Mouse (Mus musculus) testis, postnatal 10 days (tissue): Measurements from ENCODE around the gene Morc1.

Source experiments
- DNase-seq: peaks from one replicate; pipeline ENCODE4 v3.0.0; 2021; ENCODE audit warnings: low spot score

The Morc1 gene

DNA sequence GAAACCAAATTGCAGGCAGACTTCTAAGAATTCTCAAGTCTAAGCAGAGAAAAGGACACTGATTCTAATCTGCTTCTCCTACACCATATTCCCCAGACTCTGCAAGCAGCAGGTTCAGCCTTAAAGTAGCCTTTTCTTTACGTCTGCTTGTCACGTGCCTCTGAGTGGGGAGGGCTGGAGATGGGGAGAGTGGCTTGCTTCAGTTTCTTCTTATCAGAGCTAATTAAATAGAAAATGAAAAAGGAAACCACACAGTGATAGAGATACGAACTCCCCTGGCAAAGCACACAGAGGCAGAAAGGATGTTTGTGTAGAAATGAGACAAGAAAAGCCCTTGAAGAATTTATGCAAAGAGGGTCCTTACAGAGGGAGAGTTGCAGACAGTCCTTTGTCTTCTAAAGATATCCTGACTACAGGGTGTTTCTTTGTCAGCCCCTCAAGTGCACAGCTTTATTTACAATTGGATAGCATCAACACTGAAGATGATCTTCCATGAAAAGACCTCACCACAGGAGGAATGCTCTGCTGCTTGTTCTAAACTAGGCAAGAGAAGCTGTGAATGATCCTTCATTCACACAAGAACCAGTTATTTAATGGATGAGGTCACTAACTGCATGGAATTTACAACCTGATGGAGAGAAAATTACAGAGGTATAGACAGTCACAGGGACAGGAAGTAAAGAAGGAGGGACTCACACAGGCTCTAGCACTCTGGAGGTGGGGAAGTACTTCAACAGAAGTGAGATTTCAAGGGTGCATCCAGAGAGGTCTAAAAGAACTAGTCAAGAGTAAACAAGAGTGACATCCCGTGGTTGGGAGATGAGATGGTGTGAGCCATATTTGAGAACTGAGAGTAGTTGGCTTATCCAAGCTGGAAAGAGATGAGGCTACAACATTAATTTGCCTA lies 44.1 kb downstream of the Morc1 start:
- DNase-seq = no peak

DNA sequence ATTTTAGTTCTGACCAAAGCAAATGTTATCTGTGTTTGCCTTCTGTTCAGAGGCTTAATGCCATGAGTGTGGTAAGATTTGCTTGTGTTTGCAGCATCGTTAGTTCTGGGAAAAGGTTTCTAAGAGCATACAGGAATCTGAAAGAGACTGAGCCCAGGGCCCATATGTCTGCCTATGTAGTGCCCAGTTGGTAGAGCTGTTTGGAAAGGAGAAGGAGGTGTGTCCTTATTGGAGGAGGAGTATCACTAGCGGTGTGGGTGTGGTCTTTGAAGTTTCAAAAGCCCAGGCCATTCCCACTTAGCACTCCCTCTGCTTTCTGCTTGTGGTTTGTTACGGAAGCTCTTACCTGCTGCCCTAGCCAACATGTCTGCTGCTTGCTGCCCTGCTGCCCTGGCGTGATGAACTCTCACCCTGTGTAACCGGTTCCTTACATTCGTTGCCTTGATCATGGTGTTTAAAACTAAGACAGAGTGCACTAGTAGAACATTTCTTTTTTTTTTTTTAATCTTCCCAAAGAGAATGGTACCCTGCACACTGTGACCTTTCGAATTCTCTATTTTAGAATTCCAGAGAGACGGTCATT lies 48.3 kb downstream of the Morc1 start:
- DNase-seq = no peak

GRCm38 (mm10) chr16:48516776-48517499 lies 85.9 kb downstream of the Morc1 start:
- DNase-seq = no peak

- no peak for DNase-seq
These were observed 88.5 kb downstream of the Morc1 start for GRCm38 (mm10) chr16:48519569-48519968.

DNA sequence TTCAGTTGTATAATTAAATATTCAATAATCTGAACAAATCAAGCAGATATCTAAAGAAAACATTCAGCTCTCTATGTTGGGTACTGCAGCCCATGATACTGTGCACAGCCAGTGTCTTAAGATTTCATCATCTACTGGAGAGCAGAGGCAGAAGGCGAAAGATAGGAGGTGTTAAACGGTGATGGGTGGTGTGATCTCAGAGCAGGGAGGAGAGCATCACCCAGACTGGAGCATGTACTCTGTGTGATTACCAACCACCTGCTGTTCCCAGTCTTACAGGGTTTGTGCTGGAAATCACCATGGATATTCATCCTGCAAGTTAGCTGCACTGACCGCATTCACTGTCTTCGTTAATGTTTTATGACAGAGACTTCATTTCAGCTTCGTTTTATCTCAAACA lies 106.1 kb downstream of the Morc1 start:
- no peak for DNase-seq

DNA sequence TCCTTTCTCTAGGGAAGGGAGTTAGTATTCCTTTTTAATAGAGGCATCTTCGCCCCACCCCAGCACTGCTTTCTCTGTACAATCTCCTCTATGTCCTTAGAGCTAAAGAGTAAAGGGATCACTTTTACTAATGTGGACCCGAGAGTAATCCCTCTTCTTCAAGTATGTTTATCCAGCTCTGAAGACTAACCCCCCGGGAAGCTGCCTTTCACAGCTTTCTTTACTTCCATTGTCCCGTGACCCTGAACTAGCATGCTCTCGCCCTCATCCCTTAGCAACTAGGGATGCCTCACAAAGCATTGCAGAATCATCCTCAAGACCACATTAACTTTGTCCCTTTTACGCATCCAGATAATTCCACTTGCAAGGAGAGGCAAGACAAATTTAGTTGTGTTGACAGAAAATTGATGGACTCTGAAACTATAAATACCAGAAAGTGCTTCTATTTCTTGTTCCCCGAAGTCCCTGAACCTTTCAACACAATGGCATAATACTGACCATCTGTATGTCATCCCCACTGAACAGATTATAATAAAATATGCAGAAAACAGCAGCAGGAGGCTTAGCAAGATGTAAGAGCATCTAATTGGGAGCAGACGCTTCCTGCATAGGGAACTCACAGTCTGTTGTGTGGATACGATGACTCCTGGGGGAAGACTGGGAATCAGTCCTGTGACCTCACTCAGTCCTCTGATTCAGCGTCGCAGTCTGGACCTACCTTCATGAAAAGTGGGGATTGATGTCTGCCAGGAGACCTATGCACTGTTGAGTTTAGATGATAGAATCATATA lies 131.4 kb downstream of the Morc1 start:
- DNase-seq = no peak

- peak; percentile 84 for DNase-seq
These were observed 139.3 kb downstream of the Morc1 start for GRCm38 (mm10) chr16:48570354-48570753.

DNA sequence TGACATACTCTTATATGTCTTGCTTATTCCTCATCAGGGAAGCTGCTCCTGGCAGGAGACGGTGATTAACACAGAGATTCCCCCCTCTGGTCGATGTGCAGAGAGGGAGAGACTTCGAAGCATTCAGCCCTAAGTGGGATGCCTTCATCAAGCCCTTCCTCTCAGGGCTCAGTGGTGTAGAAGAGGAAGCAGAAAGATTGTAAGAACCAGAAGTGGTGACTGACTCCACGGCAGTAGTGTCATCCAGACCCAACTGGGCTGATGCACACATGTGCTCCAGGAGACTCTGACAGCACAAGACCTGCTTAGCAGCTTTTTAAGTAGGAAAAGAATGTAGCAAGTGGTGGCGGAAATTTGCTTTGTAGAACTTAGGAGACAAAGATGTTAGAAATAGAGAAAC lies 143.0 kb downstream of the Morc1 start:
- no peak for DNase-seq

- DNase-seq = no peak
These were observed 143.5 kb downstream of the Morc1 start for GRCm38 (mm10) chr16:48574499-48574898.

DNA sequence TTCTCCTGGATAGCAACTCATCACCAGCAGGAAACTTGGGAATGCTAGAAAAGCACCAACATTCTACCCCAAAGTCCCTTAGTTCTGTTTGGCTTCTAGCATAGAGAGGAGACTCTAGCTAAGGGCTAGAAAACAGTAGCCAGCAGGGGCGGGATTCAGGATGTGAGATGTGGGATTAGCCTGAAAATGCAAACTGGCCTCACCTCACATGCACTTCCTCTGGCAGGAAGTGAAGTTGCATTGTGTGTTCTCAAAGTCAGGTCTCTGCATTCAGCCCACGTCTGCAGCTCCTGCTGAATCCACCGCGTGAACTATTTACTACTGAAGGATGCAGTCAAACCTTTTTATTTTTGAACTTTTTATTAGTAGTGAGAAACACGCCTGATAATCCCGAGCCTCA lies 154.3 kb downstream of the Morc1 start:
- no peak for DNase-seq

GRCm38 (mm10) chr16:48594457-48594856 lies 163.4 kb downstream of the Morc1 start:
- DNase-seq = no peak

- no peak for DNase-seq
These were observed 164.2 kb downstream of the Morc1 start for GRCm38 (mm10) chr16:48595216-48595615.

GRCm38 (mm10) chr16:48603735-48604211 lies 172.7 kb downstream of the Morc1 start:
- no peak for DNase-seq

DNA sequence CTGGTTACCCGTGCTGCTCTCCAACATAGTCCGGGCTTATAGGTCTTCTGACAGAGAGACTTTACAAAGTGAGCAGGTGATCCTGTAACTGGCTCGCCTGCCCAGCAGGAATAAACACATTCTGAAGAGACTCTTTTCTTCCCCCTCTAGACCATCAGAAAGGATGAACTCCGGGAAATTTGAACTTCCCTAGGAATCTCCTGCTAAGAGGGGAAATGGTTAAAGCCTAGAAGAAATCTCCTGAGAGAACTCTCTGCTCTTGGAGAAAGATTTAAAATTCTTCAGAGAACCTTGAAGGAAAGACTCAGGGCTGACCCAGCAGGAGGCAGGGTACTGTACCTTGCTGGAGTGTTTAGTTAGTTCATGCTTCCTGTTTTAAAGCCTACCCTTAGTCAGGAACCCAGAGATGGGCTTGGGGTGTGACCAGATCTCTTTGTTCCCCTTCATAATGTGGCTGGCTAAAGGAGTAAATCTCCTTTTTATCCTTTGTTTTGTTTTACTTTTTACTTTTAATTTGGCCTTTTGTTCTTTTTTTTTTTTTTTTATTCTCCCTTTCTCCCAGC lies 175.5 kb downstream of the Morc1 start:
- DNase-seq = no peak

GRCm38 (mm10) chr16:48608224-48608623 lies 177.2 kb downstream of the Morc1 start:
- no peak for DNase-seq

- DNase-seq = no peak
These were observed 179.8 kb downstream of the Morc1 start for GRCm38 (mm10) chr16:48610866-48611265.

DNA sequence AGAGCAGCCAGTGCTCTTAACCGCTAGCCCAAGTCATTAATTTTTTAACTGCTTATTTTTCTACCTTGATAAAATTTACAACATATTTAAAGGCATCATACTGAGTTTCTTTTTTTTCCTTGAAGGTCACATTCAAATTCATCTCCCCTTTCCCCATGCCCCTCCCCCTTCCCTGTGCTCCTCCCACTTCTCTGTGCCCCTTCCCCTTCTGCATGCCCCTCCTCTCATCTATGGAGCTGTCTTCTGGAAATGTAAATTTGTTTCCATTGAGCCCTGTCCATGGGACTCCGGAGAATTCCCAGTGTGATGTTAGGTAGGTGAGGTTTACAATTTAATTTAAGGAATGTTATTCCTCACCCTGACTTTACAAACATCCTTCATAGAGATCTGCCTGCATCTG lies 180.4 kb downstream of the Morc1 start:
- no peak for DNase-seq

DNA sequence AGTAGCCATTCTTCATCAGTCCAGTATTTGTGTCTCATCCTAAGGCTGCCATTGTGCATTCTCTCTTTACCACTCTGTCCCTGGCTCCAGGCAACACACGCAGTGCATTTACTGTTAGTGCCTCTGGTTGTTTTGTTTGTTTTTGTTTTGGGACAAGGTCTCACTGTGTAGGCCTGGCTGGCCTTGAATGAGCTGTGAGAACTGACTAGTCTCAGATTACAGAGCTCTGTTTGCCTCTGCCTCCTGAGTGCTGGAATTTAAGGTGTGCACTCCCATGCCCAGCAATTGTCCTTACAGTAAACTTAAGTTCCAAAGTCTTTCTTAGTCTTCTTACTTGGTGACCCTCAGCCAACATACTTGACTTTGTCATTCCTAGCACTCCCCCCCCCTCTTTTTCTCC lies 182.7 kb downstream of the Morc1 start:
- no peak for DNase-seq

DNA sequence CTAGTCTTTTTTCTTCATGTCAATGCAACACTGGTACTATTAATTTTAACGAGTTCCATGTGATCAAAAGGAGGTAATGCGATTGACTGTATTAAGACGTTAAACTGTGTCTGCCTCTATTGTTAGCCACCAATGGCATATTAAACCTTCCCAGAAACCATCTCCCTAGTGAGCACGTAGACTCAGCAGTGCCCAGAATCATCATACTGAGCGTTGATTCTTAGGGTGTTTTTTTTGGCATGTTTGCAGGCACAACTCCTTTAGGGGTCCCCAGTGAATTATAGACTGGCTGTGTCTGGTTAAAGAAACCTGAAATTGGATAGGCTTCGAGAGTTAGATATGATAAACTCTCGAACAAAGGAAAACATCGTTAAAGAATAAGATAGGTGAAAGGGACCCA lies 189.5 kb downstream of the Morc1 start:
- DNase-seq = no peak

- DNase-seq = no peak
These were observed 190.0 kb downstream of the Morc1 start for GRCm38 (mm10) chr16:48621019-48621418.

- DNase-seq = no peak
These were observed 192.4 kb downstream of the Morc1 start for GRCm38 (mm10) chr16:48623447-48623846.

DNA sequence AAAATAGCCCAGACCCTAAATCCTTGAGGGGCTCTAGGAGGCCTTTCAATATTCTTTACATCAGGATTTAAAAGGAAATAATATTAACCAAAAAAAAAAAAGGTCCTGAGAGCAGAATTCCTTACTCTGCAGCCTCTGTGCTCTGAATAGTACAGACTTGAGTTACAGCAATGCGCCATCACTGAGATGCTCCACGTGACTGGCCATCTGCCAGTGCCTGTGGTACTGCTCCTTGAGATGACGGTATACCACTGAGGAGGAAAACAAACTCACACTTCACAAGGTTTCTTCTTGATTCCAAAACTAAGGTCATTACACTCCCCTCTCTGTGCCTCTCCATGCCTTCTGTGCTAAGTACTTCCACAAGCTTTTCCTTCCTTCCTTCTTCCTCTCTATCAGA lies 195.1 kb downstream of the Morc1 start:
- no peak for DNase-seq
